Mouse (Mus musculus) megakaryocyte, adult 5-6 weeks (primary cell): Measurements from ENCODE around the gene Rspo4. TPM values are rescaled to one million over a fixed set of nuclear protein-coding genes. Genes with fewer than 3 reads are reported as not detected.

Experiments used
- ATAC-seq: 2 replicates; pipeline ENCODE4 v1.8.0; 2016; ENCODE audit warnings: mild to moderate bottlenecking, inconsistent platforms; ENCODE audit not compliant: poor library complexity, severe bottlenecking
- total RNA-seq, 2 experiments: library from RNA; stranded (forward) in 1 of 2; stranded (reverse) in 1 of 2; fragments of 153-499, 151-499 nt in 1 of 2; fragments of 221-1000, 200-1000 nt in 1 of 2; gene quantifications; 2 replicates each; pipeline versions ENCODE4 v1.2.3 to v1.2.4; 2015 to 2017

Rspo4 gene
- total RNA-seq, 2 experiments from 2014 or later: not detected

- ATAC-seq: no peak
Observed at GRCm38 (mm10) chr2:151910498-151910897, 67.8 kb downstream of the Rspo4 start.

- 0 out of 2 replicates have a peak, but pooled peaks have one; percentile 41 for ATAC-seq
Observed at GRCm38 (mm10) chr2:151910919-151911500, 68.3 kb downstream of the Rspo4 start, which contains the start of gene Angpt4. Gene Angpt4, plus strand, starts transcription at chr2:151911210.

DNA sequence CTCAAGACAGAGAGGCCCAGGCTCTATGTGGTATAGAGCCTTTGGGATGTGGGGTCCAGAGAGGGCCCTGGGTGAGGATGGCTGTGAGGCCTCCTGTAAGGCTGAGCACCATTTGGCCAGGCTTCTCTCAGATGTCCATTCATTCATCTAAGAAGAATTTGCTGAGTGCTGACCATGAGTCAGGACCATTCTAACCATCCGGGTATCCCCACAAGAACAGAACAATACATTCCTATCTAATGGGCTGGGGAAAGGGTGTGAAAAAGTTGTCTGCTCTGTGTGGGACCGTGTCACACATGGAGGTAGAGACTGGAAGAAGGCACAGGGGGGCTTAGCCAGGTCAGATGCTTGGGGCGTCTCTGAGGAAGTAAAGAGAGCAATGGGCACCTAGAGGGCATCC lies 69.0 kb downstream of the Rspo4 start:
- ATAC-seq: no peak

- no peak for ATAC-seq
Observed at GRCm38 (mm10) chr2:151914120-151914519, 71.4 kb downstream of the Rspo4 start.

DNA sequence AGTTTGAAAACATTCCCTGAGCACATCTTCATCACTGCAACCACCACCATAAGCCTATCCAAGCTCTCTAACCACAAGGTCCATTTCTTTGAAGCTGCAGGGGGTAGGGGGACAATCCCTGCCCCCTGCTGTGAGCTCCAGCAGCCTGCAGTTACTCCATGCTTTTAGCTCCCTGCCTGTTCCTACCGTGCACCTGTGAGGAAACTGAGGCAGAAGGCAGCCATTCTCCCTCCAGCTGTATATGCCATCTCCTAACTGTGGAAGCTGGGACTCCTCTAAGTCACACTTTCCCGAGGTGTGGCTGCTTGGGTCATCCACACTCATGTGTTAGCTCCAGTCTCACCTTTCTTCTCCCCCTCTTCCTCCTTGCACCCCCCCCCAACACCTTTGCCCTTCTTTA lies 72.4 kb downstream of the Rspo4 start:
- ATAC-seq: no peak

DNA sequence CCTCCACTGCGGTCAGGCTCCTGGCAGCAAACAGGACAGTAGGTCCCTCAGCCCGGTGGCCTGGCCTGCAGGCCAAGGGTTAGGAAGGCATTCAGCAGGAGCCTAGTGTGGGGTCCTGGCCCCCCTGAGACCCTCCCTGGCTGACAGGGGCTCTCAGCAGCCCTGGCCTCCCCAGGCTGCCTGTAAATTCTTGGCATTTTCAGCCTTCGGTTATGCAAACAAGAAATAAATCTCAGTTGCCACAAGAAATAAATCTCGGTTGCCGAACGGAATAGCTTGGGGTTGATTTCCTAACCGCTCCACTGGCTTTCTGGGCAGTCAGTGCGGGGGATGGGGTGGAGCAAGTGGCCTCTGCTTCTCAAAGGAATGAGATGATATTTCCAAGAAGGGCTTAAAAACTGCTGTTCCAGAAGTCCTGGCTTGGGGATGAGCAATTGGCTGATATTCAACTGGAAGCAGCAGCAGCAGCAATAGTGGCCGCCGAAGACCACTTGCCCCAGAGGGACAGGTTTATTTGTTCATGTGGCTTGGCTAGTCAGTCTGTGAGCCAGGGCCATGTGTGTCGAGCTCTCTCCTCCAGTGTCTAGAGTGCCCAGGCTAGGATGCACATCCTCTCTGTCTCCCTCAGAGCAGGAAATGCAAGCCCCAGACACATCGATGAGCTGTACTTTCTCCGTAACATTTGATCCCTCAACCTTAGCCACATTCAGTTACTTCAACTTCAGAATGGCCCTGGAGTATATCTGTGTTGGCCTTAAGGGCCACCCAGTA lies 73.5 kb downstream of the Rspo4 start:
- ATAC-seq: no peak

GRCm38 (mm10) chr2:151919140-151919539 lies 76.4 kb downstream of the Rspo4 start:
- ATAC-seq: no peak

- no peak for ATAC-seq
Observed at GRCm38 (mm10) chr2:151921068-151921467, 78.3 kb downstream of the Rspo4 start.

DNA sequence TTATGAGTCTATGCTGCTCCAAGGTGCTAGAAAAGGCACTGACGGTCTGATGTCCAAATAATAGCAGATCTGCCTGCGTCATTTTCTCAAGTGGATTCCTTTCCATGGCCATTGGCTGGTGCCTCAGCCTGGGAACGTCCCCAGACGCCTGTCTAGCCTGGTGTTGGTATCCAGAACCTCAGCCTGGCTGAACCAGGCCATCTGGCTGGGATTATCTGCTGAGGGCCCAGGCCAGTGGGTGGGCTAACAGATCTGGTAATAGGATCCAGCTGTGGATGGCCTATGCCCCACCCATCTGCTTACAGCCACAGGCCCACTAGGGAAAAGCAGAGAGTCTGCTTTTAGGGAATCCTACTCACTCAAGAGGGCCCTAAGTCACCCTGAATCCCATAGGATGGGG lies 78.9 kb downstream of the Rspo4 start:
- ATAC-seq: no peak

Other genes with a start within 250 kb of the Rspo4 start
- gene Snph, start 210.3 kb upstream of the Rspo4 start, total RNA-seq (2015): not detected in 2 replicates
- gene Snph, start 210.3 kb upstream of the Rspo4 start, total RNA-seq (2017): not detected in 2 replicates
- gene Rad21l, start 174.4 kb upstream of the Rspo4 start, total RNA-seq (2015): not detected in 2 replicates
- gene Rad21l, start 174.4 kb upstream of the Rspo4 start, total RNA-seq (2017): not detected in 2 replicates
- not detected in 2 replicates for gene Tmem74b, start 140.9 kb upstream of the Rspo4 start, total RNA-seq (2015)
- gene Tmem74b, start 140.9 kb upstream of the Rspo4 start, total RNA-seq (2017): not detected in 2 replicates
- 18.0 and 19.0 TPM in 2 replicates for gene Psmf1, start 98.7 kb upstream of the Rspo4 start, total RNA-seq (2015)
- 10.1 and 10.8 TPM in 2 replicates for gene Psmf1, start 98.7 kb upstream of the Rspo4 start, total RNA-seq (2017)
- not detected in 2 replicates for gene Angpt4, start 68.3 kb downstream of the Rspo4 start, total RNA-seq (2015)
- gene Angpt4, start 68.3 kb downstream of the Rspo4 start, total RNA-seq (2017): 0.26 TPM in 1 of 2 replicates, not detected in the other
- gene Fam110a, start 137.3 kb downstream of the Rspo4 start, total RNA-seq (2015): 7.8 and 14.8 TPM in 2 replicates
- 6.0 and 8.6 TPM in 2 replicates for gene Fam110a, start 137.3 kb downstream of the Rspo4 start, total RNA-seq (2017)
- 1.0 and 1.4 TPM in 2 replicates for gene Slc52a3, start 153.6 kb downstream of the Rspo4 start, total RNA-seq (2015)
- 0.07 and 0.53 TPM in 2 replicates for gene Slc52a3, start 153.6 kb downstream of the Rspo4 start, total RNA-seq (2017)
- gene Scrt2, start 238.6 kb downstream of the Rspo4 start, total RNA-seq (2015): not detected in 2 replicates
- not detected in 2 replicates for gene Scrt2, start 238.6 kb downstream of the Rspo4 start, total RNA-seq (2017)